Mouse (Mus musculus) thymus, postnatal 36 days (tissue): ENCODE results near the gene Supv3l1.

Source experiments
- DNase-seq, 2 experiments: peaks; one replicate each; pipeline ENCODE4 v3.0.0; 2022; ENCODE audit warnings: mixed read lengths in 2 of 2

Gene Supv3l1

GRCm38 (mm10) chr10:62412906-62413605, 36.5 kb downstream of the Supv3l1 start:
- DNase-seq = no peak

GRCm38 (mm10) chr10:62411431-62412410, 37.8 kb downstream of the Supv3l1 start:
- DNase-seq = no peak

DNA sequence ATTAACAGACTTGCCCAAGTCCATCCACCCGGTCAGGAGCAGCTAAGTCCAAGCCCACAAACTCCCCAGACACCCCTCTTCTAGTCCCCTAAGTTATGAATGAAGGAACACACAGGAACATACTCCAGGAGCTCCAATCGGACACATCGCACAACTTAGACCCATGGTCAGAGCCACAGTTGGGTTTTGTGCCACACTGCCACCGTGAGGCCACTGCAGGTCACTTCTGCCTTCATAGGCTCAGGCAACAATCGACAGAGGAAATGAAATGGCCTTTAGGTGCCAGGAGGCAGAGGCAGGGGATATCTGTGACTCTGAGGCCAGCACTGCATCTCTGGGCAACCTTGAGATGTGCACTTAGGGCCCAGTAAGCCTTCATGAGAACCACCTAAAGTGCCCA, 38.6 kb downstream of the Supv3l1 start:
- DNase-seq = peak; percentile 58 to 60

- peak; percentile 56 to 76 for DNase-seq
These were observed 44.6 kb downstream of the Supv3l1 start for GRCm38 (mm10) chr10:62404901-62405300.

- no peak for DNase-seq
These were observed 47.9 kb downstream of the Supv3l1 start for GRCm38 (mm10) chr10:62401641-62402111.

GRCm38 (mm10) chr10:62383011-62383410, 66.5 kb downstream of the Supv3l1 start:
- DNase-seq = no peak

DNA sequence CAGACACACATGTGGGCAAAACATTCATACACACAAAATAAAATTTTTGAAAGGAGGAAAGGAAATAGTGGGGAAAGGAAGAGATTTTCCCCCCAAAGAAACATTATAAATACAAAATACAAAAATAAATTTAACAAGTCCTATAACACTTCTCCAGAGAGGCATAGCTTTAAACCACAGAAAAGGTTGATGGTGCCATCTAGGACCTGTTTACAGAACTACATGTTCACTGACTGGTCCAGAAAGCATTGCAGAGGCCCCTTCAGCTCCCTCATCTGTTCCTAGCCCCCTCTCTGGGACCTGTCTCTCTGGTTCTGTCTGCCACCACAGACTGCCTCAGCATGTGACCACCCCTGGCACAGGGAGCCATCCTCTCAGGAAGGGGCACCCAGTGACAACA, 68.6 kb downstream of the Supv3l1 start:
- DNase-seq = no peak

- DNase-seq = no peak
These were observed 69.7 kb downstream of the Supv3l1 start, which contains the start of gene Hk1 for GRCm38 (mm10) chr10:62379808-62380207. Gene Hk1, minus strand, starts transcription at chr10:62379908.
